Mouse (Mus musculus): ENCODE data around the gene Slc27a4. TPM values are rescaled to one million over a fixed set of nuclear protein-coding genes. Genes with fewer than 3 reads are reported as not detected.

Gene Slc27a4
- polyA plus RNA-seq, 1 experiment = 8.7 TPM

- no peaks in the 10 kb centered on the region; the same call in 1 of the 2 replicates for H3K27me3 ChIP-seq (ENCODE audit: control insufficient read depth, insufficient read depth, low read length, poor library complexity, severe bottlenecking)
- no peak overlapping the region for H3K9ac ChIP-seq (ENCODE audit: low read depth, poor library complexity, severe bottlenecking)
- no peaks in the 10 kb centered on the region; the same call in 1 of the 2 replicates for H3K36me3 ChIP-seq (ENCODE audit: control insufficient read depth, insufficient read depth, low read length, poor library complexity, severe bottlenecking)
- TF ChIP-seq EP300 (IDR thresholded peaks at IDR 0.05; ENCODE audit: insufficient read depth, low read depth, low read length) (no peak), CTCF (IDR thresholded peaks at IDR 0.05; ENCODE audit: low read depth, low read length) (no peak), POLR2A (IDR thresholded peaks at IDR 0.05; ENCODE audit: insufficient read depth, low read length) (no peak)
- no peak overlapping the region for H3K27ac ChIP-seq (ENCODE audit: insufficient read depth, low read length)
- H3K4me3 ChIP-seq (ENCODE audit: low read depth, low read length) = no peak overlapping the region
- peaks cover 3% of the 10 kb centered on the region for H3K4me1 ChIP-seq (ENCODE audit: control insufficient read depth, insufficient read depth, low read length)
- no peaks in the 10 kb centered on the region for H3K9me3 ChIP-seq (replicated peaks; ENCODE audit: control insufficient read depth, insufficient read depth, low read length, poor library complexity, severe bottlenecking)
These were observed 41.7 kb downstream of the Slc27a4 start for GRCm38 (mm10) chr2:29844115-29844514.

- no peak overlapping the region for H3K27ac ChIP-seq (ENCODE audit: insufficient read depth, low read length)
- no peak overlapping the region for H3K4me3 ChIP-seq (ENCODE audit: low read depth, low read length)
- no peak for TF ChIP-seq POLR2A (IDR thresholded peaks at IDR 0.05; ENCODE audit: insufficient read depth, low read length)
- no peak for TF ChIP-seq EP300 (IDR thresholded peaks at IDR 0.05; ENCODE audit: insufficient read depth, low read depth, low read length)
- TF ChIP-seq CTCF (IDR thresholded peaks at IDR 0.05; ENCODE audit: low read depth, low read length) = no peak
- no peaks in the 10 kb centered on the region; the same call in 1 of the 2 replicates for H3K27me3 ChIP-seq (ENCODE audit: control insufficient read depth, insufficient read depth, low read length, poor library complexity, severe bottlenecking)
- no peaks in the 10 kb centered on the region for H3K9me3 ChIP-seq (replicated peaks; ENCODE audit: control insufficient read depth, insufficient read depth, low read length, poor library complexity, severe bottlenecking)
- H3K9ac ChIP-seq (ENCODE audit: low read depth, poor library complexity, severe bottlenecking) = no peak overlapping the region
- no peaks in the 10 kb centered on the region for H3K4me1 ChIP-seq (ENCODE audit: control insufficient read depth, insufficient read depth, low read length)
- no peaks in the 10 kb centered on the region; the same call in 1 of the 2 replicates for H3K36me3 ChIP-seq (ENCODE audit: control insufficient read depth, insufficient read depth, low read length, poor library complexity, severe bottlenecking)
These were observed 42.2 kb downstream of the Slc27a4 start for GRCm38 (mm10) chr2:29844661-29845060.

DNA sequence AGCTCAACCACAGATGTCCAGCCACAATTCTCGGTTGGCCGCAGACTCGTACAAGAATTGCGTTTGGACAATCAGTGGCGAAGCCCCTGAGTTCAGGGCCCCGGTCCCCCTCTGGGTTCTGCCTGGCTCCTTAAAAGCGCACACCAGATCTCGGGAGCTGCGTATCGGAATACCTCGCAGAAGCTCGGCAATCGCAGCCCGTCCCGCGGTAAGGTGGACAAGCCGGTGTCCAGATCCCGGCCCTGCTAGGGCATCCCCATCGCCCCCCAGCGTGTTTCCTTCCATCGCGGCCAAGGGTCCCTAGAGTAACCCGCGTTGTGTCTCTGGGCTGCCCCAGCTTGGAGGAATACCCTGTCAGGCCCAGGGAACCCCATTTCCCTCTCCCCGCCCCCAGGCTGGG lies 43.2 kb downstream of the Slc27a4 start:
- Histone ChIP-seq H3K36me3 (ENCODE audit: control insufficient read depth, insufficient read depth, low read length, poor library complexity, severe bottlenecking) (no peaks in the 10 kb centered on the region; the same call in 1 of the 2 replicates), H3K27ac (ENCODE audit: insufficient read depth, low read length) (no peak overlapping the region), H3K4me3 (ENCODE audit: low read depth, low read length) (peak overlapping the region; percentile 31), H3K4me1 (ENCODE audit: control insufficient read depth, insufficient read depth, low read length) (no peaks in the 10 kb centered on the region), H3K9me3 (replicated peaks; ENCODE audit: control insufficient read depth, insufficient read depth, low read length, poor library complexity, severe bottlenecking) (no peaks in the 10 kb centered on the region), H3K9ac (ENCODE audit: low read depth, poor library complexity, severe bottlenecking) (peak overlapping the region; percentile 29), H3K27me3 (ENCODE audit: control insufficient read depth, insufficient read depth, low read length, poor library complexity, severe bottlenecking) (no peaks in the 10 kb centered on the region; the same call in 1 of the 2 replicates)
- no peak for TF ChIP-seq POLR2A (IDR thresholded peaks at IDR 0.05; ENCODE audit: insufficient read depth, low read length)
- TF ChIP-seq EP300 (IDR thresholded peaks at IDR 0.05; ENCODE audit: insufficient read depth, low read depth, low read length) = no peak
- TF ChIP-seq CTCF (IDR thresholded peaks at IDR 0.05; ENCODE audit: low read depth, low read length) = no peak

- peak overlapping the region; percentile 31 for H3K4me3 ChIP-seq (ENCODE audit: low read depth, low read length)
- H3K9me3 ChIP-seq (replicated peaks; ENCODE audit: control insufficient read depth, insufficient read depth, low read length, poor library complexity, severe bottlenecking) = no peaks in the 10 kb centered on the region
- no peaks in the 10 kb centered on the region; the same call in 1 of the 2 replicates for H3K27me3 ChIP-seq (ENCODE audit: control insufficient read depth, insufficient read depth, low read length, poor library complexity, severe bottlenecking)
- H3K4me1 ChIP-seq (ENCODE audit: control insufficient read depth, insufficient read depth, low read length) = no peaks in the 10 kb centered on the region
- H3K27ac ChIP-seq (ENCODE audit: insufficient read depth, low read length) = no peak overlapping the region
- peak overlapping the region; percentile 29 for H3K9ac ChIP-seq (ENCODE audit: low read depth, poor library complexity, severe bottlenecking)
- no peaks in the 10 kb centered on the region; the same call in 1 of the 2 replicates for H3K36me3 ChIP-seq (ENCODE audit: control insufficient read depth, insufficient read depth, low read length, poor library complexity, severe bottlenecking)
- TF ChIP-seq POLR2A (IDR thresholded peaks at IDR 0.05; ENCODE audit: insufficient read depth, low read length) (no peak), EP300 (IDR thresholded peaks at IDR 0.05; ENCODE audit: insufficient read depth, low read depth, low read length) (no peak), CTCF (IDR thresholded peaks at IDR 0.05; ENCODE audit: low read depth, low read length) (no peak)
These were observed 43.8 kb downstream of the Slc27a4 start for GRCm38 (mm10) chr2:29846061-29846853.

GRCm38 (mm10) chr2:29846911-29847310 lies 44.5 kb downstream of the Slc27a4 start:
- Histone ChIP-seq H3K4me1 (ENCODE audit: control insufficient read depth, insufficient read depth, low read length) (no peaks in the 10 kb centered on the region), H3K27ac (ENCODE audit: insufficient read depth, low read length) (no peak overlapping the region), H3K36me3 (ENCODE audit: control insufficient read depth, insufficient read depth, low read length, poor library complexity, severe bottlenecking) (no peaks in the 10 kb centered on the region; the same call in 1 of the 2 replicates), H3K9me3 (replicated peaks; ENCODE audit: control insufficient read depth, insufficient read depth, low read length, poor library complexity, severe bottlenecking) (no peaks in the 10 kb centered on the region), H3K27me3 (ENCODE audit: control insufficient read depth, insufficient read depth, low read length, poor library complexity, severe bottlenecking) (no peaks in the 10 kb centered on the region; the same call in 1 of the 2 replicates), H3K9ac (ENCODE audit: low read depth, poor library complexity, severe bottlenecking) (no peak overlapping the region), H3K4me3 (ENCODE audit: low read depth, low read length) (no peak overlapping the region)
- TF ChIP-seq EP300 (IDR thresholded peaks at IDR 0.05; ENCODE audit: insufficient read depth, low read depth, low read length) (no peak), CTCF (IDR thresholded peaks at IDR 0.05; ENCODE audit: low read depth, low read length) (no peak), POLR2A (IDR thresholded peaks at IDR 0.05; ENCODE audit: insufficient read depth, low read length) (no peak)

DNA sequence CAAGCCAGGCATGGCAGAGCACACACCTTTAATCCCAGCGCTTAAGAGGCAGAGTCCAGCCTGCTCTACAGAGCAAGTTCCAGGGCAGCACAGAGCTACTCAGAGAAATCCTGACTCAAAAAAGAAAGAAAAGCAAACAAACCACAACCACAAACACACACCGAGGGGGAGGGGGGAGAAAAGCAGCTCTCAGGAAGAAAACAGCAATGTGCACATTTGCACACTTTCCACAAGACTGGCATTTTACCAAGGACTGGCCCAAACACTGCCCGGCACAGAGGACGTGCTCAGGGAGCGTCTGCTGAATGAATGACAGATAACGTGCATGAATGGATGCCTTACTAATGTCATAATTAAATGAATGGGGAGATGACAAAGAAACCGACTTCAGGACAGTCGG lies 46.6 kb downstream of the Slc27a4 start:
- no peak overlapping the region for H3K4me3 ChIP-seq (ENCODE audit: low read depth, low read length)
- H3K9me3 ChIP-seq (replicated peaks; ENCODE audit: control insufficient read depth, insufficient read depth, low read length, poor library complexity, severe bottlenecking) = no peaks in the 10 kb centered on the region
- H3K27ac ChIP-seq (ENCODE audit: insufficient read depth, low read length) = no peak overlapping the region
- no peaks in the 10 kb centered on the region; the same call in 1 of the 2 replicates for H3K27me3 ChIP-seq (ENCODE audit: control insufficient read depth, insufficient read depth, low read length, poor library complexity, severe bottlenecking)
- TF ChIP-seq POLR2A (IDR thresholded peaks at IDR 0.05; ENCODE audit: insufficient read depth, low read length) = no peak
- no peaks in the 10 kb centered on the region for H3K4me1 ChIP-seq (ENCODE audit: control insufficient read depth, insufficient read depth, low read length)
- H3K36me3 ChIP-seq (ENCODE audit: control insufficient read depth, insufficient read depth, low read length, poor library complexity, severe bottlenecking) = no peaks in the 10 kb centered on the region
- no peak overlapping the region for H3K9ac ChIP-seq (ENCODE audit: low read depth, poor library complexity, severe bottlenecking)

Data from ES-Bruce4 (cell line).